Mouse (Mus musculus): ENCODE results near the gene Defb9. TPM values are rescaled to one million over a fixed set of nuclear protein-coding genes. Genes with fewer than 3 reads are reported as not detected.
"Not testable (repeated sequence)": the region's sequence is repeated elsewhere in the genome, so short reads cannot be mapped to it uniquely, and the experiment has no call there.

The Defb9 gene
- polyA plus RNA-seq (2015; fragmentation: Nextera tagmentation; extraction: Ambion mirVana) = 2.2 and 3.3 TPM in 2 replicates

GRCm38 (mm10) chr8:21885321-21885720, at the start of gene Defb9:
Gene Defb9, minus strand, starts transcription at chr8:21885421.
- not testable (repeated sequence) for H3K4me3 ChIP-seq (ENCODE audit: low read length); ATAC-seq

GRCm38 (mm10) chr8:21932610-21933009, 47.4 kb upstream of the Defb9 start, which contains the start of gene Defb15:
Gene Defb15, minus strand, starts transcription at chr8:21932710.
- H3K27ac ChIP-seq (ENCODE audit: low read depth, low read length) = no peak within 1 kb of the TSS
- H3K9me3 ChIP-seq (ENCODE audit: control insufficient read depth, low read length) = no peaks in the 10 kb centered on the region
- no peaks in the 10 kb centered on the region for H3K27me3 ChIP-seq (replicated peaks; ENCODE audit: control insufficient read depth, insufficient read depth, low read length)
- ATAC-seq = no peak
- no peak within 1 kb of the TSS for H3K9ac ChIP-seq (ENCODE audit: low read depth, low read length)
- no peaks in the 10 kb centered on the region for H3K4me1 ChIP-seq (ENCODE audit: control insufficient read depth, insufficient read depth, low read depth, low read length)
- H3K4me2 ChIP-seq (ENCODE audit: low read length) = no peak within 1 kb of the TSS
- H3K36me3 ChIP-seq (ENCODE audit: control insufficient read depth, insufficient read depth, low read length) = no peaks in the 10 kb centered on the region
- WGBS = 92% methylated on average over 6 of the region's 6 CpGs
- H3K4me3 ChIP-seq (ENCODE audit: low read length) = no peak within 1 kb of the TSS

More at GRCm38 (mm10) chr8:21885321-21885720, at the start of gene Defb9:
- not testable (repeated sequence) for H3K4me2 ChIP-seq (ENCODE audit: low read length); H3K4me1 ChIP-seq (ENCODE audit: control insufficient read depth, insufficient read depth, low read depth, low read length); H3K9ac ChIP-seq (ENCODE audit: low read depth, low read length); H3K27me3 ChIP-seq (replicated peaks; ENCODE audit: control insufficient read depth, insufficient read depth, low read length); H3K9me3 ChIP-seq (ENCODE audit: control insufficient read depth, low read length); H3K36me3 ChIP-seq (ENCODE audit: control insufficient read depth, insufficient read depth, low read length); H3K27ac ChIP-seq (ENCODE audit: low read depth, low read length)

- not testable (repeated sequence) for H3K4me3 ChIP-seq (ENCODE audit: low read length); ATAC-seq; H3K27me3 ChIP-seq (replicated peaks; ENCODE audit: control insufficient read depth, insufficient read depth, low read length); H3K4me2 ChIP-seq (ENCODE audit: low read length); H3K4me1 ChIP-seq (ENCODE audit: control insufficient read depth, insufficient read depth, low read depth, low read length); H3K27ac ChIP-seq (ENCODE audit: low read depth, low read length); H3K9me3 ChIP-seq (ENCODE audit: control insufficient read depth, low read length); H3K36me3 ChIP-seq (ENCODE audit: control insufficient read depth, insufficient read depth, low read length); H3K9ac ChIP-seq (ENCODE audit: low read depth, low read length)
- WGBS = 72% methylated on average over 3 of the region's 3 CpGs
These were observed 45.5 kb upstream of the Defb9 start for GRCm38 (mm10) chr8:21930754-21931153.

DNA sequence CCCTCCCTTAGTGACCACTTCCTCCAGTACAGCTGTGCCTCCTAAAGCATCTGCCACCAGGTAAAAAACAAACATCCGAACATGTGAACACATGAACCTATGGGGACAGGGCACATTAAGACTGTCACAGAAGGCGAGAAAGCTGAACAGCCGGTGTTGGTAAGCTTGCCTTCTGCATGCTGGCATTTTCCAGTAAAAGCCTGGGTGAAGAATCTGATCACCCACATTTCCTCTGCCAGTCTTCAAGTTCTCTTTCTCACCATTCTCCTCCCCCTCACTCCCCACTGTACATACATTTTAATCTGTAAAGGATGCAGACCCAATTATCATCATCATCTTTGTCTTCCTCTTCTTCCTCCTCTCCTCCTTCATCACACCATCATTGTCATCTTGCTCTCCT, 30.4 kb upstream of the Defb9 start:
- Histone ChIP-seq H3K27me3 (replicated peaks; ENCODE audit: control insufficient read depth, insufficient read depth, low read length) (no peaks in the 10 kb centered on the region), H3K4me1 (ENCODE audit: control insufficient read depth, insufficient read depth, low read depth, low read length) (no peaks in the 10 kb centered on the region), H3K9me3 (ENCODE audit: control insufficient read depth, low read length) (no peaks in the 10 kb centered on the region), H3K27ac (ENCODE audit: low read depth, low read length) (no peak overlapping the region), H3K4me2 (ENCODE audit: low read length) (no peak overlapping the region), H3K9ac (ENCODE audit: low read depth, low read length) (no peak overlapping the region), H3K4me3 (ENCODE audit: low read length) (no peak overlapping the region), H3K36me3 (ENCODE audit: control insufficient read depth, insufficient read depth, low read length) (no peaks in the 10 kb centered on the region)
- 94% methylated on average over 3 of the region's 3 CpGs for WGBS
- ATAC-seq = no peak

DNA sequence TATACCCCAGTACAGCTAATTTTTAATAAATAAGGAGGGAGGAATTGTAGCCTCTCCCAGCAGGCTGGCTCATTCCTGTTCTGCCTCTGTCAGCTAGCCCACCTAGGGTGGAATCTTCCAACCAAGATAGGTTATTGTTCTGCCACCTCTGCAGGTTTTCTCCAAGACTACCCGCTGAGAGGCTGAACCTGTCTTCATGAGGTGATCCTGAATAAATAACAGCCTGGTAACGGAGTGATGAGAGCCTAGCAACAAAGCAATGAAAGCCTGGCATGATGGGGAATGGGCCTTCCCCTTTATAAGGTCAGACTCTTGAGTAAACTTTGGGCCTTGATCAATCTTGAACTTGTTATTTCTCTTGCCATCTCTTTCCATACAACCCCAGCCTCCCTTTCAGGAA, 27.3 kb upstream of the Defb9 start:
- H3K4me3 ChIP-seq (ENCODE audit: low read length) = no peak overlapping the region
- H3K9ac ChIP-seq (ENCODE audit: low read depth, low read length) = no peak overlapping the region
- no peak for ATAC-seq
- no peaks in the 10 kb centered on the region for H3K4me1 ChIP-seq (ENCODE audit: control insufficient read depth, insufficient read depth, low read depth, low read length)
- H3K36me3 ChIP-seq (ENCODE audit: control insufficient read depth, insufficient read depth, low read length) = no peaks in the 10 kb centered on the region
- H3K27me3 ChIP-seq (replicated peaks; ENCODE audit: control insufficient read depth, insufficient read depth, low read length) = no peaks in the 10 kb centered on the region
- H3K9me3 ChIP-seq (ENCODE audit: control insufficient read depth, low read length) = no peaks in the 10 kb centered on the region
- no peak overlapping the region for H3K4me2 ChIP-seq (ENCODE audit: low read length)
- H3K27ac ChIP-seq (ENCODE audit: low read depth, low read length) = no peak overlapping the region
- 12% methylated on average over 2 of the region's 2 CpGs for WGBS

DNA sequence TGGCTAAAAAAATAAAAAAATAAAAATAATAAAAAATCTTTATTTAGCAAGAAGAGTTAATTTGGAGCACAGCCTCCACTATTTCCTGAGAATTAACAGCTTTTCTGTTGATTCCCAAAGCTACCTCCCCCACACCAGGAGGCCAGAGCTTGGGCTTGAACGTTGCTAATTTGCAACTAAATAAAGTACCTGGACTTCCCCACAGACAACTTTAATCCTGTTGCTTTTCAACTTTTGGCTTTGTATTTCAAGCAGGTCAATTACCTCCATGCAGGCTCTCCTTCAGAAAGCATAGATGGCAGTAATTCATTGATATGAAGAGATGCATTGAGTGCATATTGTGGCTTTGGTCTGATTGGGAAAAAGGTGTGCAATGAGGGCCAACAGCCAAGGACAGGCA, 26.7 kb upstream of the Defb9 start:
- Histone ChIP-seq H3K36me3 (ENCODE audit: control insufficient read depth, insufficient read depth, low read length) (no peaks in the 10 kb centered on the region), H3K27me3 (replicated peaks; ENCODE audit: control insufficient read depth, insufficient read depth, low read length) (no peaks in the 10 kb centered on the region), H3K9ac (ENCODE audit: low read depth, low read length) (no peak overlapping the region), H3K4me3 (ENCODE audit: low read length) (no peak overlapping the region), H3K4me2 (ENCODE audit: low read length) (no peak overlapping the region), H3K27ac (ENCODE audit: low read depth, low read length) (no peak overlapping the region), H3K9me3 (ENCODE audit: control insufficient read depth, low read length) (no peaks in the 10 kb centered on the region), H3K4me1 (ENCODE audit: control insufficient read depth, insufficient read depth, low read depth, low read length) (no peaks in the 10 kb centered on the region)
- no peak for ATAC-seq
- 22% methylated on average over 1 of the region's 1 CpGs for WGBS

DNA sequence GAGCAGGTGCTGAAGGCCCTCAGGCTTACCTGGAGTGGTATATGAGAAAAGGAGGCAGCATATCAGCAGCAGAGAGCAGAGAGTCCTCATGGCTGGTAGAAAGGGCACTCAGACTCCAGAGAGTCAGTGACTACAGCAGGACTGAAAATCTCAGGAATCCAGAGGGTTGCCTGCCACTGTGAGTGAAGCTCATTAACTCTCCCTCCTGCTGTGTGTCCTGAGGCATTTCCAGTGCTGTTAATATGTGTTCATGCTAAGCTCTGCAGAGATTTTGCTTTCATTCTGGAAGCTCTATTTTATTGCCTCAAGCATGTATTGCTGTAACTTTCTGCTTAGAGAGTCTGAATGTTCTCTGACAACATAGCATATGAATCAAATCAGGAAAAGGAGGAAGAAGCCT, 21.1 kb upstream of the Defb9 start, which contains the start of gene Defb11:
TSS of gene Defb11 (minus strand) at position 123 of the 400 bp plus-strand sequence.
- not testable (repeated sequence) for H3K4me2 ChIP-seq (ENCODE audit: low read length); H3K9ac ChIP-seq (ENCODE audit: low read depth, low read length); H3K4me1 ChIP-seq (ENCODE audit: control insufficient read depth, insufficient read depth, low read depth, low read length); H3K27me3 ChIP-seq (replicated peaks; ENCODE audit: control insufficient read depth, insufficient read depth, low read length); H3K36me3 ChIP-seq (ENCODE audit: control insufficient read depth, insufficient read depth, low read length); H3K9me3 ChIP-seq (ENCODE audit: control insufficient read depth, low read length); H3K4me3 ChIP-seq (ENCODE audit: low read length); H3K27ac ChIP-seq (ENCODE audit: low read depth, low read length)
- ATAC-seq = peak; percentile 58

GRCm38 (mm10) chr8:21858586-21858985, 26.6 kb downstream of the Defb9 start, which contains the start of gene Defb10:
Gene Defb10, plus strand, starts transcription at chr8:21858901.
- not testable (repeated sequence) for H3K4me2 ChIP-seq (ENCODE audit: low read length); H3K27me3 ChIP-seq (replicated peaks; ENCODE audit: control insufficient read depth, insufficient read depth, low read length); H3K4me3 ChIP-seq (ENCODE audit: low read length); H3K27ac ChIP-seq (ENCODE audit: low read depth, low read length); ATAC-seq; H3K9ac ChIP-seq (ENCODE audit: low read depth, low read length); H3K36me3 ChIP-seq (ENCODE audit: control insufficient read depth, insufficient read depth, low read length); H3K4me1 ChIP-seq (ENCODE audit: control insufficient read depth, insufficient read depth, low read depth, low read length); H3K9me3 ChIP-seq (ENCODE audit: control insufficient read depth, low read length)
- WGBS = 52% methylated on average over 1 of the region's 1 CpGs
